Mouse (Mus musculus) midbrain, embryonic 11.5 days (tissue): ENCODE data around the gene Scarb2. TPM values are rescaled to one million over a fixed set of nuclear protein-coding genes. Genes with fewer than 3 reads are reported as not detected.
"Not testable (repeated sequence)": the region's sequence is repeated elsewhere in the genome, so short reads cannot be mapped to it uniquely, and the experiment has no call there.

Experiments used
- ATAC-seq: fragments of 200-750 bp; cut with Nextera tagmentation; 2 replicates; pipeline ENCODE4 v1.8.0; 2017; ENCODE audit warnings: moderate TSS enrichment, moderate library complexity; ENCODE audit not compliant: low FRiP score
- DNase-seq: peaks from one replicate; pipeline ENCODE4 v3.0.0; 2015; ENCODE audit warnings: low spot score; ENCODE audit errors: missing footprints
- H3K27ac ChIP-seq: fragments of 300-500 bp; sonication (generic); 2 replicates; pipeline ENCODE4 v1.5.1; 2014; ENCODE audit warnings: low read depth, low read length
- H3K27me3 ChIP-seq: fragments of 300-500 bp; sonication (generic); 2 replicates; pipeline ENCODE4 v1.6.1; 2014; ENCODE audit warnings: mild to moderate bottlenecking, low read length, moderate library complexity, mixed read lengths; ENCODE audit not compliant: control insufficient read depth, insufficient read depth
- H3K36me3 ChIP-seq: fragments of 300-500 bp; sonication (generic); 2 replicates; pipeline ENCODE4 v1.6.1; 2014; ENCODE audit warnings: mild to moderate bottlenecking, low read length, moderate library complexity, mixed read lengths; ENCODE audit not compliant: control insufficient read depth, insufficient read depth
- H3K4me1 ChIP-seq: fragments of 300-500 bp; sonication (generic); 2 replicates; pipeline ENCODE4 v1.6.1; 2014; ENCODE audit warnings: low read length; ENCODE audit not compliant: control insufficient read depth, insufficient read depth
- H3K4me2 ChIP-seq: fragments of 300-500 bp; sonication (generic); 2 replicates; pipeline ENCODE4 v1.6.1; 2014; ENCODE audit warnings: mild to moderate bottlenecking, moderate library complexity
- H3K4me3 ChIP-seq: fragments of 300-500 bp; sonication (generic); 2 replicates; pipeline ENCODE4 v1.5.1; 2014; ENCODE audit warnings: low read depth, low read length
- H3K9ac ChIP-seq: fragments of 300-500 bp; sonication (generic); 2 replicates; pipeline ENCODE4 v1.6.1; 2014; ENCODE audit warnings: low read length
- H3K9me3 ChIP-seq: fragments of 300-500 bp; sonication (generic); 2 replicates; pipeline ENCODE4 v1.6.1; 2016; ENCODE audit warnings: low read length; ENCODE audit not compliant: control insufficient read depth
- WGBS: fragments of 180-500 bp; shearing (Covaris S2); extraction: QIAGEN DNeasy Blood & Tissue Kit; methylation state at CpG from one replicate; pipeline ENCODE4 v1.1.7; 2014; 5-methylcytosine and 5-hydroxymethylcytosine counted together
- polyA plus RNA-seq: library from polyadenylated mRNA; unstranded; fragments of >200 nt; fragmentation: Nextera tagmentation; extraction: Ambion mirVana; gene quantifications from 2 replicates; pipeline ENCODE4 v1.2.1, GENCODE M21; 2014

Scarb2 gene
- 11.0 and 11.2 TPM in 2 replicates for polyA plus RNA-seq

DNA sequence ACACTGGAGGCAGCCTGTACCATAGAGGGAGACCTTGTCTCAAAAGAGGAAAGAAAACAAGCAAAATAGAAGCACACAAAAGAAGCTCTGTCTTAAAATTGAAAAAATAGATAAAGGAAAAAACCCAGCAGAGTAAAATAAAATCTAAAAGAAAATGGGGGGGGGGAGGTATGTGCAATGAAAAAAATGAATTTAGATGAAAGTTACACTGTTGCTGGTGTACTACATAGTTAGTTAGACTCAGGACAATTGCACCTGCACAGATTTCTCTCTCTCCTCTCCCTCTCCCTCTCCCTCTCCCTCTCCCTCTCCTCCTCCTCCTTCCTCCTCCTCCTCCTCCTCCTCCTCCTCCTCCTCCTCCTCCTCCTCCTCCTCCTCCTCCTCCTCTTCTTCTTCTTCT is at the start of gene Scarb2:
Gene Scarb2 (minus strand): TSS at position 101 of the 400 bp plus-strand sequence.
- ATAC-seq: no peak
- Histone ChIP-seq H3K27ac (peak within 1 kb of the TSS; percentile 63; the same call in 1 of the 2 replicates), H3K4me1 (peaks cover 13% of the 10 kb centered on the region), H3K9me3 (no peaks in the 10 kb centered on the region), H3K9ac (peak within 1 kb of the TSS; percentile 90), H3K27me3 (no peaks in the 10 kb centered on the region), H3K4me2 (peak within 1 kb of the TSS; percentile 62), H3K4me3 (peak within 1 kb of the TSS; percentile 79), H3K36me3 (no peaks in the 10 kb centered on the region)
- no peak for DNase-seq

DNA sequence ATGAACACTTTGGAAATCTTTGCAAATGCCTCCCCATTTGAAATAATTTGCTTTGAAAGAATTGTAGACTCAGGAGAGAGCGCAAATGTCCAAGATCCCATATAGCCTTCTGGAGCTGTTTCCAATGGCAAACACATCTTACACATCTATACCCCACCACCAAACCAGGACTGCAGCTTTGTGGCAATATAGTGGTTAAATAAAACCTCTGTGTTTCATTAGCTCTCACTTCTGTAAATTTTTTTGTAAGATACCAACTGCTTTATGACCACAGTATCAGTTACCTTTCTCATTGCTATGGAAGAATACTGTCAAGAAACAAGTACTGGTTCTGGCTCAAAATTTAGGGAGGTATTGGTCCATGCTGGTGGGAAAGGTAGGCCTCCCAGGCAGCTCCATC is 49.3 kb upstream of the Scarb2 start:
- WGBS: 97% methylated on average over 1 of the region's 1 CpGs
- no peak for ATAC-seq
- H3K9ac ChIP-seq: no peak overlapping the region
- no peak overlapping the region for H3K27ac ChIP-seq
- no peaks in the 10 kb centered on the region for H3K4me1 ChIP-seq
- no peak overlapping the region for H3K4me2 ChIP-seq
- H3K36me3 ChIP-seq: no peaks in the 10 kb centered on the region
- H3K4me3 ChIP-seq: no peak overlapping the region
- peaks cover 3% of the 10 kb centered on the region; the same call in 1 of the 2 replicates for H3K9me3 ChIP-seq
- DNase-seq: no peak
- H3K27me3 ChIP-seq: no peaks in the 10 kb centered on the region

DNA sequence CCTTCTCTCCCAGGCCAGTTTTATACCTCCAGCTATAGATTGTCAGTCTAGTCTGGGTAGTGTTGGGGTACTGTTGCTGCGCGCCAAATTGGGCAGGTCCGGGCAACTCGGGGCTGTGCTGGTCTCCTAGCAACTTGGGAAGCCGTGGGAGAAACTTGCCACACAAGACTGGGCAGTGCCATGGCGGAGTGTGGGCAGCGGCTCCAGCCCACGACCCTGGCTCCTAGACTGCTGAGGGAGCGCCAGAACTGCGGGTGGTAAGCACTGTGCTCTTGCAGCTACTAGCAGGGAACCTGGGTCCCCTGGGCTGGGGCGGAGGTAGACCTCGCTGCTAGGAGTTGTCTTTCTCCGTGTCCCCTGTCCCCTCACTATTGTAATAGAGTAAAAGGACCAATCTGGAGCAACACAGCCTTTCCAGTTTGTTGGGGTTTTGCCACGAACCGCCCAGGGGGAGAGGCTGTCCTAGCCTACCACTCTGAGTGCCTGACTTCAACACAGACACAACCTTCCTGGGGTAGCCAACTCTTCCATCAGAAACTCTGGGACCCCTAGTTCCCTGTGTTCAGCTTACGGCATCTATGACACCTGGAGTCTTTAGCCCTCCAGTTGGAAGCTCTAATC is 48.4 kb upstream of the Scarb2 start, which contains the start of gene Fam47e:
Gene Fam47e (plus strand): TSS at position 179 of the 621 bp plus-strand sequence.
- Histone ChIP-seq H3K4me2 (no peak within 1 kb of the TSS), H3K4me3 (no peak within 1 kb of the TSS)
- no peak for ATAC-seq

DNA sequence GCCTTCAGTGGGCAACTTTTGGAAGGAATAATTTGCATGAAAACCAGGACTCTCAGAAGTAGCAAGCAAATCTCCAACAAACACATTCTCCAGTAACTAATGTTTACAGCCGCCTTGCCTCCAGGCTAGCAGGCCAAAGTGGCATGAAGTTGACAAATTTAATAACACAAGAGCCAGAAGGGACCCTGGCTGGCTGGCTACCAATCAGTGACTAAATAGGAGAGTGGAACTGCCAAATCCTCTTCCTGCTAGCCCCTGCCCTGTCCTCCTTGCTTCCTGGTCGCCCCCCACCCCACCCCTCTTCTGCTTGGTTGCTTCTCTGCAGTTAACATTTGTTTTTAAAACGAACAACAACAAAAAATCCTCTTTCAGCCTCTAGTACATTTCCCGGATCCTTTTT is 47.8 kb upstream of the Scarb2 start:
- WGBS: 84% methylated on average over 4 of the region's 4 CpGs
- no peak overlapping the region for H3K9ac ChIP-seq
- H3K27me3 ChIP-seq: no peaks in the 10 kb centered on the region

More for the DNA sequence above, 48.4 kb upstream of the Scarb2 start, which contains the start of gene Fam47e:
- H3K4me1 ChIP-seq: no peaks in the 10 kb centered on the region
- no peak for DNase-seq
- H3K27me3 ChIP-seq: no peaks in the 10 kb centered on the region
- 72% methylated on average over 16 of the region's 16 CpGs for WGBS
- H3K27ac ChIP-seq: no peak within 1 kb of the TSS
- no peak within 1 kb of the TSS for H3K9ac ChIP-seq
- no peaks in the 10 kb centered on the region for H3K36me3 ChIP-seq
- H3K9me3 ChIP-seq: peaks cover 3% of the 10 kb centered on the region; the same call in 1 of the 2 replicates

DNA sequence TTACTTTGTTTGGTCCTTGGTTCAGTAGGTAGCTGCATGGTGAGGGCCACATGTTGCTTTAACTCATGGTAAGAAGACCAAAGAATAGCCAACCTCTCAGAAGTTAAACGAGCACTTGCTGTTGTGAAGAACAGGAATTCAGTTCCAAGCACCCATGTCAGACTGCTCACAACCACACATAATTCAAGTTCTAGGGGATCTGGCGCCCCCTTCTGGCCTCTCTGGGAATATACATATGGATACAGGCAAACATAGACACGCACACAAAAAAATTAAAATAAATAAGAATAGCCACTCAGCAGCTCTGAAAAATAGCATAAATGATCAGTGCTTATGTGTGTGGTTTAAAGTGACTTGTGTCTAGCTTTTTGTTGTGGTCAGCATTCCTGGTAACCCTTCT is 47.3 kb upstream of the Scarb2 start:
- peaks cover 3% of the 10 kb centered on the region; the same call in 1 of the 2 replicates for H3K9me3 ChIP-seq
- no peak overlapping the region for H3K4me3 ChIP-seq
- no peaks in the 10 kb centered on the region for H3K27me3 ChIP-seq
- no peak for DNase-seq
- 73% methylated on average over 3 of the region's 3 CpGs for WGBS
- H3K4me2 ChIP-seq: no peak overlapping the region
- H3K36me3 ChIP-seq: no peaks in the 10 kb centered on the region
- no peaks in the 10 kb centered on the region for H3K4me1 ChIP-seq
- no peak for ATAC-seq
- H3K27ac ChIP-seq: no peak overlapping the region
- no peak overlapping the region for H3K9ac ChIP-seq

More for the DNA sequence above, 47.8 kb upstream of the Scarb2 start:
- Histone ChIP-seq H3K4me3 (no peak overlapping the region), H3K4me2 (no peak overlapping the region), H3K36me3 (no peaks in the 10 kb centered on the region), H3K27ac (no peak overlapping the region), H3K9me3 (peaks cover 3% of the 10 kb centered on the region; the same call in 1 of the 2 replicates), H3K4me1 (no peaks in the 10 kb centered on the region)
- ATAC-seq: no peak
- DNase-seq: no peak

DNA sequence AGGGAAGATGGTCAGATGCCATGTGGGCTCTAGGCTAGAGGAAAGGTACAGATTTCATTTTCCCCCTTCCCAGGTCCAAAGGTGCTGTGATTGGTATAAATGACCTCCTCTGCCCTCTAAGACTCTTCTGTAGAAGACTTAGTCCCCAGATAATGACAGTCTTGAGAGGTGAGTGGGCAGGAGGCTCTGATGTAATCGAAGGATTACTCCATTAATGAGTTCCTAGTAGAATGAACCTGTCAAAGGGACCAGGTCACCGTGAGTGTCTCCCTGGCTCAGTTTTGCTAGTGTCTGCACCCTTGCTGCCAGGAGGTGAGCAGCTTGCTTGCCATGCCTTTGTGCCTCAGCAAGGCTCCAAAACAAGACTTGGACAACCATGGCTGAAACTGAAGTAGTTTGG is 46.0 kb upstream of the Scarb2 start:
- H3K4me1 ChIP-seq: no peaks in the 10 kb centered on the region
- no peaks in the 10 kb centered on the region for H3K36me3 ChIP-seq
- no peak overlapping the region for H3K4me2 ChIP-seq
- H3K27ac ChIP-seq: no peak overlapping the region
- ATAC-seq (no peak), DNase-seq (no peak)
- no peak overlapping the region for H3K9ac ChIP-seq
- H3K27me3 ChIP-seq: no peaks in the 10 kb centered on the region
- 97% methylated on average over 2 of the region's 2 CpGs for WGBS
- no peak overlapping the region for H3K4me3 ChIP-seq
- H3K9me3 ChIP-seq: peaks cover 3% of the 10 kb centered on the region; the same call in 1 of the 2 replicates

DNA sequence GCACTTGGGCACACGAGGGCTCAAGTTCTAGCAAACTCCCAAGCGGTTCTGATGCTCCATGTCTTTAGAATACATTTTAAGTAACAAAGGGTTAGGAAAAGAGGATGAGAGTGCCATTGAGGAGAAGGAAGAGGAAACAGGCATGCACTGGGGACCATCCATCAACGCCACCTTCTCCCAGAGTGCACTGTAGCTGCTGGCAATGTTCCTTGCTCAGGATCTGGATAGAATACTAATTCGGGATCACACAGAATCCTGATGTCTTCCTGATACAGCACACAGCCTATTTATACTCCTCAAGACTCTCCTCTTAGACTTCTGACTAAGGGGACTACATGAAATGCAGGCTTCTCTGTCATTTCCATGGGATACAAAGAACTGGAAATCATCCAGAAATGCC is 33.1 kb upstream of the Scarb2 start:
- Histone ChIP-seq H3K9me3 (no peaks in the 10 kb centered on the region), H3K4me3 (no peak overlapping the region), H3K36me3 (no peaks in the 10 kb centered on the region), H3K27ac (no peak overlapping the region), H3K4me2 (no peak overlapping the region), H3K4me1 (no peaks in the 10 kb centered on the region), H3K27me3 (no peaks in the 10 kb centered on the region), H3K9ac (no peak overlapping the region)
- DNase-seq (no peak), ATAC-seq (no peak)
- 86% methylated on average over 4 of the region's 4 CpGs for WGBS

DNA sequence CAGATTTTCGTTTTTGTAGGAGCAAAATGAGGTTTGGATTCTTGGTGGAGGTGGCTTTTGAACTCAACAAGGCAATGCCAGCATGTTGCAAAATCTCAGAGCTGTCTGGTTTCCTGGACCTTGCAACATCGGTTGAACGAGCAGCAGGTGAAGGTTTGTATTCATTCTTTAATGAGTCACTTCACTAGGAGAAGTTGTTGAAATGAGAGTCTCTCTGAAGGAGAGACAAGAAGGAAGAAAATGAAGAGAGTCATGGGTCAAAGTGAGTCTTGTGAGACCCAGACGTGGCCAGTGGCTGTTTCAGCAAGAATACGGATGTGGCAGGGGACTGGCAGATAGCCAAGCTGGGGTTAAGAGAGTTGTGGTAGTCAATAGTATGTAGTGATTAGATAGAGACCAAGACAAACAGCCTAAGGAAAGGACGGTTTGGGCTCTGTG is 18.2 kb upstream of the Scarb2 start:
- 83% methylated on average over 6 of the region's 6 CpGs for WGBS
- no peaks in the 10 kb centered on the region for H3K4me1 ChIP-seq
- ATAC-seq (no peak), DNase-seq (no peak)
- H3K9ac ChIP-seq: no peak overlapping the region
- no peak overlapping the region for H3K4me2 ChIP-seq
- no peaks in the 10 kb centered on the region for H3K9me3 ChIP-seq
- no peak overlapping the region for H3K4me3 ChIP-seq
- H3K27ac ChIP-seq: no peak overlapping the region
- no peaks in the 10 kb centered on the region for H3K27me3 ChIP-seq
- H3K36me3 ChIP-seq: no peaks in the 10 kb centered on the region

DNA sequence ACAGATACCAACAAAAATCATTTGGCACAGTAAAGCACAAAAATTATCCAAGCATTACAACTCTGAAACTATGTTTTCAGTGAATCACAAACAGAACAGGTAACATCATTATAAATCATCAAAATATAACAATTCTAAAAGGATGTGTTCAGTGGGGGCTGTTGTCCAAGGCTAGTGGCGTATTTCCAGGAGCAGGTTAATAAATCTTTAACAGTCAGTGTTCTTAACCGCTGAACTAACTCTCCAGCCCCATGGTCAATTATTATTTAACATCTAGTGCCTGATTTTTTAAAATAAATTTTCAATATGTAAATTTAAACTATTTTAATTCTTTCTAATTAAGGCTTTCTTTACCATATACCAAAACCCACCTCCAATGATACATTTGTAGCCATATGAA is 14.5 kb upstream of the Scarb2 start:
- not testable (repeated sequence) for H3K9me3 ChIP-seq, H3K27me3 ChIP-seq, ATAC-seq, H3K27ac ChIP-seq, H3K4me1 ChIP-seq, DNase-seq, H3K4me3 ChIP-seq, H3K4me2 ChIP-seq, H3K36me3 ChIP-seq, H3K9ac ChIP-seq
- 90% methylated on average over 2 of the region's 2 CpGs for WGBS
